In the genomic region with DNA sequence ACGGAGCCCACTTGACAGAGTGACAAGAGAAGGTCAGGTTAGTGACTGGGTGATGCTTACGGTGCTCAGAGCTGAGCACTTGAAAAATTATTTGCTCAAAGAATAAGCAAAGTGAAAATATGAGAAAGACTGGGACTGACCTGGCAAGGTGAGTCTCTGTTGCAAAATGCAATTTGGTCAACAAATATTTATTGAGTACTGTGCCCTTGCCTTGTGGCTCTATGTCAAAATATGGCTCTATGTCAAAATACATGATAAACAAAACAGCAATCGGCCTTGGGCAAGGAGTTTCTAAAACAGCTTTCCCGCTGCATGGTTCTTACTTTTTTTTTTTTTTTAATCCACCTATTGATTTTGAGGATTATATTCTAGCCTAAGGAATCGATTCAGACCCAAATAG, we compare ENCODE assay signal across 8 mouse cellular contexts. TPM values are rescaled to one million over a fixed set of nuclear protein-coding genes. Genes with fewer than 3 reads are reported as not detected.
DNase-seq lines count a peak whose midpoint lies in the region; ATAC-seq and TF ChIP-seq lines count a peak whose summit lies in the region.

No protein-coding gene starts in this region.

- no peak for TF ChIP-seq CTCF in layer of hippocampus, adult 2 months (conservative IDR thresholded peaks at IDR 0.05)

- H3K4me3 ChIP-seq in layer of hippocampus, adult 2 months: peak overlapping the region; percentile 91; the same call in 1 of the 2 replicates
- peak overlapping the region; percentile 99 for H3K4me3 ChIP-seq in forebrain, embryonic 13.5 days
- H3K4me3 ChIP-seq in limb, embryonic 13.5 days: peak overlapping the region; percentile 98
- peak overlapping the region; percentile 78 for H3K4me3 ChIP-seq in neural tube, embryonic 15.5 days (replicated peaks)

- peak overlapping the region; percentile 76 for H3K4me2 ChIP-seq in forebrain, embryonic 13.5 days
- peak overlapping the region; percentile 58 for H3K4me2 ChIP-seq in limb, embryonic 13.5 days (replicated peaks)
- H3K4me2 ChIP-seq in neural tube, embryonic 15.5 days: peak overlapping the region; percentile 93

- no peak overlapping the region for H3K9ac ChIP-seq in forebrain, embryonic 13.5 days
- peak overlapping the region; percentile 95 for H3K9ac ChIP-seq in limb, embryonic 13.5 days
- no peak overlapping the region; the same call in 1 of the 2 replicates for H3K9ac ChIP-seq in neural tube, embryonic 15.5 days (replicated peaks)

- no peaks in the 10 kb centered on the region for H3K36me3 ChIP-seq in forebrain, embryonic 13.5 days (ENCODE audit: poor library complexity, severe bottlenecking)
- no peaks in the 10 kb centered on the region for H3K36me3 ChIP-seq in limb, embryonic 13.5 days
- no peaks in the 10 kb centered on the region for H3K36me3 ChIP-seq in neural tube, embryonic 15.5 days

- H3K27ac ChIP-seq in layer of hippocampus, adult 2 months: no peak overlapping the region
- no peak overlapping the region for H3K27ac ChIP-seq in forebrain, embryonic 13.5 days
- no peak overlapping the region for H3K27ac ChIP-seq in limb, embryonic 13.5 days
- H3K27ac ChIP-seq in neural tube, embryonic 15.5 days (replicated peaks): no peak overlapping the region

- no peak for DNase-seq in layer of hippocampus, adult 2 months (ENCODE audit: low spot score in 2 of 2)
- DNase-seq in layer of hippocampus, postnatal 25 days (ENCODE audit: extremely low spot score in 1 of 2, low spot score in 1 of 2): no peak
- DNase-seq in cerebellum, postnatal 14 days: no peak
- no peak for DNase-seq in embryo, embryonic 11 days
- no peak for DNase-seq in thymus, postnatal 10 days (ENCODE audit: low spot score in 2 of 2)

- 38% methylated on average over 5 of the region's 5 CpGs for WGBS in forebrain, embryonic 13.5 days
- WGBS in limb, embryonic 13.5 days: 43% methylated on average over 5 of the region's 5 CpGs
- 47% methylated on average over 5 of the region's 5 CpGs for WGBS in neural tube, embryonic 15.5 days

- no peak for ATAC-seq in forebrain, embryonic 13.5 days
- ATAC-seq in limb, embryonic 13.5 days (ENCODE audit: low FRiP score, low read depth): no peak
- no peak for ATAC-seq in neural tube, embryonic 15.5 days (ENCODE audit: low FRiP score)

- H3K27me3 ChIP-seq in forebrain, embryonic 13.5 days: no peaks in the 10 kb centered on the region
- H3K27me3 ChIP-seq in limb, embryonic 13.5 days: no peaks in the 10 kb centered on the region
- H3K27me3 ChIP-seq in neural tube, embryonic 15.5 days (replicated peaks): no peaks in the 10 kb centered on the region

- no peaks in the 10 kb centered on the region for H3K9me3 ChIP-seq in forebrain, embryonic 13.5 days (replicated peaks)
- no peaks in the 10 kb centered on the region for H3K9me3 ChIP-seq in limb, embryonic 13.5 days
- H3K9me3 ChIP-seq in neural tube, embryonic 15.5 days (replicated peaks): no peaks in the 10 kb centered on the region

- H3K4me1 ChIP-seq in forebrain, embryonic 13.5 days: peaks cover 28% of the 10 kb centered on the region
- peaks cover 30% of the 10 kb centered on the region for H3K4me1 ChIP-seq in limb, embryonic 13.5 days
- H3K4me1 ChIP-seq in neural tube, embryonic 15.5 days: peaks cover 35% of the 10 kb centered on the region

RNA-seq across cellular contexts. Expression of a gene that starts 0.4 kb away (rescaled TPM):
- total RNA-seq in layer of hippocampus, adult 2 months (2021): 100 to 1,000 TPM; 105 to 107 TPM
- total RNA-seq in layer of hippocampus, postnatal 25 days (2021): 100 to 1,000 TPM; 106 to 116 TPM
- polyA plus RNA-seq in forebrain, embryonic 13.5 days (2015; fragmentation: Nextera tagmentation; extraction: Ambion mirVana): 48.0 and 48.7 TPM in 2 replicates
- polyA plus RNA-seq in limb, embryonic 13.5 days (2015; fragmentation: Nextera tagmentation; extraction: Ambion mirVana): 34.5 and 34.6 TPM in 2 replicates
- 80.3 and 93.3 TPM in 2 replicates for polyA plus RNA-seq in neural tube, embryonic 15.5 days (2015; fragmentation: Nextera tagmentation; extraction: Ambion mirVana)

RNA-seq across cellular contexts. Expression of a gene that starts 13.6 kb away (rescaled TPM):
- total RNA-seq in layer of hippocampus, adult 2 months (2021): 10 to 100 TPM; 24.1 to 24.2 TPM
- total RNA-seq in layer of hippocampus, postnatal 25 days (2021): 10 to 100 TPM; 23.5 to 24.8 TPM
- polyA plus RNA-seq in forebrain, embryonic 13.5 days (2015; fragmentation: Nextera tagmentation; extraction: Ambion mirVana): 5.7 and 6.5 TPM in 2 replicates
- polyA plus RNA-seq in limb, embryonic 13.5 days (2015; fragmentation: Nextera tagmentation; extraction: Ambion mirVana): 7.9 and 8.5 TPM in 2 replicates
- 8.0 and 8.1 TPM in 2 replicates for polyA plus RNA-seq in neural tube, embryonic 15.5 days (2015; fragmentation: Nextera tagmentation; extraction: Ambion mirVana)
